Mouse (Mus musculus) limb, embryonic 14.5 days (tissue): ENCODE results near the gene Pole. TPM values are rescaled to one million over a fixed set of nuclear protein-coding genes. Genes with fewer than 3 reads are reported as not detected.

Experiments used
- ATAC-seq: fragments of 200-750 bp; cut with Nextera tagmentation; 2 replicates; pipeline ENCODE4 v1.8.0; 2017; ENCODE audit warnings: low read depth, moderate number of reproducible peaks, moderate TSS enrichment; ENCODE audit not compliant: low FRiP score
- DNase-seq: peaks from one replicate; pipeline ENCODE4 v3.0.0-alpha.2; 2015; ENCODE audit warnings: low spot score
- H3K27ac ChIP-seq: fragments of 300-500 bp; sonication (generic); replicated peaks from 2 replicates; pipeline ENCODE4 v1.5.1; 2014; ENCODE audit warnings: low read depth, mild to moderate bottlenecking, low read length, moderate library complexity, mixed read lengths
- H3K27me3 ChIP-seq: fragments of 300-500 bp; sonication (generic); 2 replicates; pipeline ENCODE4 v1.6.1; 2014; ENCODE audit warnings: low read length, mixed read lengths; ENCODE audit not compliant: control insufficient read depth, insufficient read depth
- H3K36me3 ChIP-seq: fragments of 300-500 bp; sonication (generic); 2 replicates; pipeline ENCODE4 v1.6.1; 2014; ENCODE audit warnings: mild to moderate bottlenecking, low read length, moderate library complexity, mixed read lengths; ENCODE audit not compliant: control insufficient read depth, insufficient read depth
- H3K4me1 ChIP-seq: fragments of 300-500 bp; sonication (generic); 2 replicates; pipeline ENCODE4 v1.6.1; 2014; ENCODE audit warnings: antibody characterized with exemption, low read length, mixed read lengths; ENCODE audit not compliant: control insufficient read depth, insufficient read depth
- H3K4me2 ChIP-seq: fragments of 300-500 bp; sonication (generic); replicated peaks from 2 replicates; pipeline ENCODE4 v1.6.1; 2014; ENCODE audit warnings: low read depth, mild to moderate bottlenecking, low read length, moderate library complexity; ENCODE audit not compliant: severe bottlenecking
- H3K4me3 ChIP-seq: fragments of 300-500 bp; sonication (generic); replicated peaks from 2 replicates; pipeline ENCODE4 v1.5.1; 2014; ENCODE audit warnings: low read length
- H3K9ac ChIP-seq: fragments of 300-500 bp; sonication (generic); 2 replicates; pipeline ENCODE4 v1.6.1; 2014; ENCODE audit warnings: mild to moderate bottlenecking, low read depth, low read length, moderate library complexity; ENCODE audit not compliant: severe bottlenecking
- H3K9me3 ChIP-seq: fragments of 300-500 bp; sonication (generic); 2 replicates; pipeline ENCODE4 v1.6.1; 2016; ENCODE audit warnings: low read length; ENCODE audit not compliant: control insufficient read depth
- POLR2A ChIP-seq: fragments of 200-500 bp; IDR thresholded peaks from 2 replicates; pipeline ENCODE4 v1.8.0; 2012; ENCODE audit warnings: inconsistent platforms, mild to moderate bottlenecking, moderate library complexity, borderline replicate concordance; ENCODE audit not compliant: insufficient read depth, insufficient read length; ENCODE audit errors: extremely low read depth
- WGBS: fragments of 180-500 bp; shearing (Covaris S2); extraction: QIAGEN DNeasy Blood & Tissue Kit; methylation state at CpG from one replicate; pipeline ENCODE4 v1.1.7; 2014; 5-methylcytosine and 5-hydroxymethylcytosine counted together
- polyA plus RNA-seq, 2 experiments: library from polyadenylated mRNA; depleted of rRNA in 1 of 2; stranded (reverse) in 1 of 2; unstranded in 1 of 2; fragments of >200 nt; fragmentation: Nextera tagmentation in 1 of 2; extraction: Ambion mirVana in 1 of 2; gene quantifications; 2 replicates each; pipeline versions ENCODE4 v1.2.1 to v1.2.3; 2012 to 2014

Pole gene
- polyA plus RNA-seq (2012; rRNA removed) (34.1 and 36.6 TPM in 2 replicates), polyA plus RNA-seq (2014; fragmentation: Nextera tagmentation; extraction: Ambion mirVana) (24.3 and 27.3 TPM in 2 replicates)

- 0 out of 2 replicates have a peak, but pooled peaks have one; percentile 52 for TF ChIP-seq POLR2A
- H3K36me3 ChIP-seq, result peaks cover 4% of the 10 kb centered on the region
- H3K4me3 ChIP-seq, result peak within 1 kb of the TSS; percentile 66
- 0% methylated on average over 34 of the region's 64 CpGs for WGBS
- peaks cover 17% of the 10 kb centered on the region for H3K27me3 ChIP-seq
- peak; percentile 98 for ATAC-seq
- no peak within 1 kb of the TSS for H3K27ac ChIP-seq
- peak within 1 kb of the TSS; percentile 81 for H3K4me2 ChIP-seq
- H3K9me3 ChIP-seq, result no peaks in the 10 kb centered on the region
- peak within 1 kb of the TSS; percentile 81 for H3K9ac ChIP-seq
- peaks cover 5% of the 10 kb centered on the region; the same call in 1 of the 2 replicates for H3K4me1 ChIP-seq
- peak; percentile 95 for DNase-seq
Measured at GRCm38 (mm10) chr5:110285770-110286445, at the start of gene Pole, which contains the start of gene Pxmp2. TSS of gene Pole (plus strand) at chr5:110286306. TSS of gene Pxmp2 (minus strand) at chr5:110286186.

- Histone ChIP-seq H3K4me3 (no peak overlapping the region), H3K36me3 (peaks cover 89% of the 10 kb centered on the region), H3K27me3 (no peaks in the 10 kb centered on the region), H3K9ac (no peak overlapping the region), H3K27ac (no peak overlapping the region), H3K9me3 (no peaks in the 10 kb centered on the region), H3K4me1 (no peaks in the 10 kb centered on the region), H3K4me2 (no peak overlapping the region)
- no peak for ATAC-seq
- DNase-seq, result no peak
- no peak for TF ChIP-seq POLR2A
- 90% methylated on average over 2 of the region's 2 CpGs for WGBS
Measured at GRCm38 (mm10) chr5:110244091-110244490, 42.0 kb upstream of the Pole start.

- Histone ChIP-seq H3K4me3 (no peak overlapping the region), H3K27me3 (no peaks in the 10 kb centered on the region), H3K9me3 (no peaks in the 10 kb centered on the region), H3K36me3 (peaks cover 35% of the 10 kb centered on the region), H3K4me2 (no peak overlapping the region), H3K27ac (no peak overlapping the region), H3K4me1 (peaks cover 5% of the 10 kb centered on the region), H3K9ac (no peak overlapping the region)
- DNase-seq (no peak), ATAC-seq (no peak)
- TF ChIP-seq POLR2A, result no peak
- WGBS, result 94% methylated on average over 4 of the region's 4 CpGs
Measured at GRCm38 (mm10) chr5:110266941-110267340, 19.2 kb upstream of the Pole start.

- peak; percentile 51; the same call in 1 of the 2 replicates for TF ChIP-seq POLR2A
- peak; percentile 92 for ATAC-seq
- WGBS, result under 1% methylated on average over 65 of the region's 66 CpGs
Measured at GRCm38 (mm10) chr5:110269141-110270101, 16.7 kb upstream of the Pole start, which contains the start of gene Pgam5. TSS of gene Pgam5 (minus strand) at chr5:110269913.

GRCm38 (mm10) chr5:110270242-110270641 is 15.9 kb upstream of the Pole start:
- WGBS, result 91% methylated on average over 6 of the region's 6 CpGs
- ATAC-seq (no peak), DNase-seq (no peak)
- no peak for TF ChIP-seq POLR2A
- Histone ChIP-seq H3K4me1 (peaks cover 5% of the 10 kb centered on the region), H3K9me3 (no peaks in the 10 kb centered on the region), H3K27me3 (no peaks in the 10 kb centered on the region), H3K4me2 (no peak overlapping the region), H3K36me3 (peaks cover 21% of the 10 kb centered on the region), H3K4me3 (peak overlapping the region; percentile 94; the same call in 1 of the 2 replicates), H3K27ac (no peak overlapping the region), H3K9ac (no peak overlapping the region)

More at GRCm38 (mm10) chr5:110269141-110270101, 16.7 kb upstream of the Pole start, which contains the start of gene Pgam5:
- H3K9me3 ChIP-seq, result no peaks in the 10 kb centered on the region
- peaks cover 5% of the 10 kb centered on the region for H3K4me1 ChIP-seq
- peaks cover 30% of the 10 kb centered on the region for H3K36me3 ChIP-seq
- H3K4me3 ChIP-seq, result peak within 1 kb of the TSS; percentile 94
- peak within 1 kb of the TSS; percentile 55; the same call in 1 of the 2 replicates for H3K27ac ChIP-seq
- H3K4me2 ChIP-seq, result peak within 1 kb of the TSS; percentile 94
- peak; percentile 90 for DNase-seq
- H3K9ac ChIP-seq, result peak within 1 kb of the TSS; percentile 92
- no peaks in the 10 kb centered on the region for H3K27me3 ChIP-seq
